Mouse (Mus musculus) stomach, embryonic 15.5 days (tissue): ENCODE results near the gene Cd276. TPM values are rescaled to one million over a fixed set of nuclear protein-coding genes. Genes with fewer than 3 reads are reported as not detected.

ENCODE experiments used
- ATAC-seq: fragments of 200-750 bp; cut with Nextera tagmentation; 2 replicates; pipeline ENCODE4 v1.8.0; 2017; ENCODE audit warnings: low read depth, moderate number of reproducible peaks, moderate TSS enrichment; ENCODE audit not compliant: insufficient read depth, low FRiP score
- H3K27ac ChIP-seq: fragments of 300-500 bp; sonication (generic); 2 replicates; pipeline ENCODE4 v1.5.1; 2015; ENCODE audit warnings: mild to moderate bottlenecking, inconsistent platforms
- H3K27me3 ChIP-seq: fragments of 300-500 bp; sonication (generic); replicated peaks from 2 replicates; pipeline ENCODE4 v1.6.1; 2015; ENCODE audit warnings: inconsistent platforms
- H3K36me3 ChIP-seq: fragments of 300-500 bp; sonication (generic); 2 replicates; pipeline ENCODE4 v1.6.1; 2015; ENCODE audit warnings: inconsistent platforms
- H3K4me1 ChIP-seq: fragments of 300-500 bp; sonication (generic); 2 replicates; pipeline ENCODE4 v1.6.1; 2015; ENCODE audit warnings: inconsistent platforms
- H3K4me2 ChIP-seq: fragments of 300-500 bp; sonication (generic); 2 replicates; pipeline ENCODE4 v1.6.1; 2015; ENCODE audit warnings: mild to moderate bottlenecking, inconsistent platforms
- H3K4me3 ChIP-seq: fragments of 300-500 bp; sonication (generic); replicated peaks from 2 replicates; pipeline ENCODE4 v1.5.1; 2015; ENCODE audit warnings: inconsistent platforms
- H3K9ac ChIP-seq: fragments of 300-500 bp; sonication (generic); 2 replicates; pipeline ENCODE4 v1.6.1; 2015; ENCODE audit warnings: inconsistent platforms
- H3K9me3 ChIP-seq: fragments of 300-500 bp; sonication (generic); 2 replicates; pipeline ENCODE4 v1.6.1; 2016; ENCODE audit warnings: inconsistent platforms
- WGBS: fragments of 180-500 bp; shearing (Covaris S2); methylation state at CpG from one replicate; pipeline ENCODE4 v1.1.7; 2015; 5-methylcytosine and 5-hydroxymethylcytosine counted together
- polyA plus RNA-seq: library from polyadenylated mRNA; unstranded; fragments of >200 nt; fragmentation: Nextera tagmentation; extraction: Ambion mirVana; gene quantifications from 2 replicates; pipeline ENCODE4 v1.2.1, GENCODE M21; 2015

Gene Cd276
- polyA plus RNA-seq, 1 experiment from 2014 or later: 28.7 TPM

- Histone ChIP-seq H3K9ac (no peak overlapping the region), H3K4me1 (no peaks in the 10 kb centered on the region), H3K4me3 (no peak overlapping the region), H3K36me3 (0 out of 2 replicates have a peak, but pooled peaks cover 14% of the 10 kb centered on the region), H3K9me3 (no peaks in the 10 kb centered on the region), H3K27me3 (no peaks in the 10 kb centered on the region), H3K27ac (no peak overlapping the region), H3K4me2 (no peak overlapping the region)
- no peak for ATAC-seq
- WGBS: 87% methylated on average over 4 of the region's 4 CpGs
Measured at GRCm38 (mm10) chr9:58525108-58525507, 30.1 kb downstream of the Cd276 start.

- Histone ChIP-seq H3K9ac (no peak overlapping the region), H3K4me2 (no peak overlapping the region), H3K36me3 (0 out of 2 replicates have a peak, but pooled peaks cover 11% of the 10 kb centered on the region), H3K9me3 (no peaks in the 10 kb centered on the region), H3K27me3 (no peaks in the 10 kb centered on the region), H3K4me1 (no peaks in the 10 kb centered on the region; the same call in 1 of the 2 replicates), H3K4me3 (no peak overlapping the region), H3K27ac (no peak overlapping the region)
- WGBS: 44% methylated on average over 4 of the region's 4 CpGs
- no peak for ATAC-seq
Measured at GRCm38 (mm10) chr9:58521883-58522423, 33.3 kb downstream of the Cd276 start.

- Histone ChIP-seq H3K9ac (no peak overlapping the region), H3K27ac (no peak overlapping the region), H3K9me3 (no peaks in the 10 kb centered on the region), H3K4me2 (no peak overlapping the region), H3K36me3 (0 out of 2 replicates have a peak, but pooled peaks cover 11% of the 10 kb centered on the region), H3K4me3 (no peak overlapping the region), H3K27me3 (no peaks in the 10 kb centered on the region), H3K4me1 (no peaks in the 10 kb centered on the region; the same call in 1 of the 2 replicates)
- WGBS: 61% methylated on average over 5 of the region's 5 CpGs
- no peak for ATAC-seq
Measured at GRCm38 (mm10) chr9:58520816-58521581, 34.2 kb downstream of the Cd276 start.

- ATAC-seq: no peak
- H3K9me3 ChIP-seq: no peaks in the 10 kb centered on the region
- no peak overlapping the region for H3K4me2 ChIP-seq
- WGBS: 74% methylated on average over 3 of the region's 3 CpGs
- no peak overlapping the region for H3K4me3 ChIP-seq
- no peak overlapping the region for H3K27ac ChIP-seq
- no peaks in the 10 kb centered on the region for H3K27me3 ChIP-seq
- H3K36me3 ChIP-seq: 0 out of 2 replicates have a peak, but pooled peaks cover 4% of the 10 kb centered on the region
- no peaks in the 10 kb centered on the region; the same call in 1 of the 2 replicates for H3K4me1 ChIP-seq
- H3K9ac ChIP-seq: no peak overlapping the region
Measured at GRCm38 (mm10) chr9:58519953-58520352, 35.3 kb downstream of the Cd276 start.

- Histone ChIP-seq H3K36me3 (no peaks in the 10 kb centered on the region), H3K4me3 (no peak overlapping the region), H3K4me2 (no peak overlapping the region), H3K4me1 (no peaks in the 10 kb centered on the region; the same call in 1 of the 2 replicates), H3K9me3 (no peaks in the 10 kb centered on the region), H3K9ac (no peak overlapping the region), H3K27me3 (no peaks in the 10 kb centered on the region), H3K27ac (no peak overlapping the region)
- 31% methylated on average over 9 of the region's 9 CpGs for WGBS
- no peak for ATAC-seq
Measured at GRCm38 (mm10) chr9:58517866-58518750, 37.1 kb downstream of the Cd276 start.

GRCm38 (mm10) chr9:58516480-58516879 lies 38.8 kb downstream of the Cd276 start:
- H3K27me3 ChIP-seq: no peaks in the 10 kb centered on the region
- no peak for ATAC-seq
- 78% methylated on average over 3 of the region's 3 CpGs for WGBS

GRCm38 (mm10) chr9:58513749-58514148 lies 41.5 kb downstream of the Cd276 start:
- Histone ChIP-seq H3K36me3 (no peaks in the 10 kb centered on the region), H3K9ac (no peak overlapping the region), H3K4me3 (no peak overlapping the region), H3K4me1 (no peaks in the 10 kb centered on the region; the same call in 1 of the 2 replicates), H3K9me3 (no peaks in the 10 kb centered on the region), H3K27ac (no peak overlapping the region), H3K4me2 (no peak overlapping the region), H3K27me3 (no peaks in the 10 kb centered on the region)
- ATAC-seq: no peak
- 49% methylated on average over 5 of the region's 5 CpGs for WGBS

More at GRCm38 (mm10) chr9:58516480-58516879, 38.8 kb downstream of the Cd276 start:
- Histone ChIP-seq H3K36me3 (no peaks in the 10 kb centered on the region), H3K4me3 (no peak overlapping the region), H3K4me1 (no peaks in the 10 kb centered on the region; the same call in 1 of the 2 replicates), H3K9ac (no peak overlapping the region), H3K27ac (no peak overlapping the region), H3K4me2 (no peak overlapping the region), H3K9me3 (no peaks in the 10 kb centered on the region)

- H3K4me1 ChIP-seq: no peaks in the 10 kb centered on the region
- no peak overlapping the region for H3K9ac ChIP-seq
- H3K27ac ChIP-seq: no peak overlapping the region
- no peak overlapping the region for H3K4me2 ChIP-seq
- H3K4me3 ChIP-seq: no peak overlapping the region
- ATAC-seq: no peak
- 88% methylated on average over 5 of the region's 5 CpGs for WGBS
- no peaks in the 10 kb centered on the region for H3K9me3 ChIP-seq
- H3K27me3 ChIP-seq: no peaks in the 10 kb centered on the region
- no peaks in the 10 kb centered on the region for H3K36me3 ChIP-seq
Measured at GRCm38 (mm10) chr9:58510452-58510851, 44.8 kb downstream of the Cd276 start.

- H3K27me3 ChIP-seq: no peaks in the 10 kb centered on the region
- ATAC-seq: no peak
- no peak overlapping the region for H3K27ac ChIP-seq
- no peak overlapping the region for H3K9ac ChIP-seq
- no peak overlapping the region for H3K4me3 ChIP-seq
- no peaks in the 10 kb centered on the region for H3K4me1 ChIP-seq
- no peak overlapping the region for H3K4me2 ChIP-seq
- 75% methylated on average over 8 of the region's 8 CpGs for WGBS
- no peaks in the 10 kb centered on the region for H3K36me3 ChIP-seq
- H3K9me3 ChIP-seq: no peaks in the 10 kb centered on the region
Measured at GRCm38 (mm10) chr9:58507216-58508005, 47.8 kb downstream of the Cd276 start.

GRCm38 (mm10) chr9:58500946-58501345 lies 54.3 kb downstream of the Cd276 start:
- Histone ChIP-seq H3K27me3 (no peaks in the 10 kb centered on the region), H3K27ac (no peak overlapping the region), H3K36me3 (no peaks in the 10 kb centered on the region), H3K4me1 (no peaks in the 10 kb centered on the region), H3K4me2 (no peak overlapping the region), H3K9ac (no peak overlapping the region), H3K9me3 (no peaks in the 10 kb centered on the region), H3K4me3 (no peak overlapping the region)
- WGBS: 87% methylated on average over 5 of the region's 5 CpGs
- no peak for ATAC-seq

GRCm38 (mm10) chr9:58497942-58498341 lies 57.3 kb downstream of the Cd276 start:
- Histone ChIP-seq H3K9ac (no peak overlapping the region), H3K27me3 (no peaks in the 10 kb centered on the region), H3K4me2 (no peak overlapping the region), H3K4me3 (no peak overlapping the region), H3K4me1 (no peaks in the 10 kb centered on the region), H3K36me3 (no peaks in the 10 kb centered on the region), H3K27ac (no peak overlapping the region), H3K9me3 (no peaks in the 10 kb centered on the region)
- WGBS: 58% methylated on average over 4 of the region's 4 CpGs
- no peak for ATAC-seq
